Mouse (Mus musculus) G1E (cell line): ENCODE data around the gene Dohh. TPM values are rescaled to one million over a fixed set of nuclear protein-coding genes. Genes with fewer than 3 reads are reported as not detected.

Source experiments
- ATAC-seq: 2 replicates; pipeline ENCODE4 v1.8.0; 2016; ENCODE audit warnings: mild to moderate bottlenecking; ENCODE audit not compliant: insufficient number of reproducible peaks, poor library complexity, low FRiP score, severe bottlenecking; ENCODE audit errors: extremely low read depth
- DNase-seq: peaks from one replicate; pipeline ENCODE4 v3.0.0; 2012; ENCODE audit warnings: low spot score
- H3K27me3 ChIP-seq: 2 replicates; pipeline ENCODE4 v1.6.1; 2012; ENCODE audit warnings: mild to moderate bottlenecking, low read length, inconsistent platforms; ENCODE audit not compliant: insufficient read depth
- H3K36me3 ChIP-seq: replicated peaks from 2 replicates; pipeline ENCODE3; 2012; ENCODE audit warnings: mild to moderate bottlenecking, inconsistent platforms
- H3K4me1 ChIP-seq: 2 replicates; pipeline ENCODE4 v1.6.1; 2012; ENCODE audit warnings: low read depth, low read length, inconsistent platforms, mixed read lengths; ENCODE audit not compliant: insufficient read depth
- H3K4me3 ChIP-seq: 2 replicates; pipeline ENCODE4 v1.5.1; 2012; ENCODE audit warnings: low read depth, mild to moderate bottlenecking, inconsistent platforms, low read length, moderate library complexity, mixed read lengths
- H3K9me3 ChIP-seq: replicated peaks from 2 replicates; pipeline ENCODE4 v1.6.1; 2012; ENCODE audit warnings: inconsistent platforms
- CTCF ChIP-seq: IDR thresholded peaks from 2 replicates; pipeline ENCODE4 v1.5.1; 2012; ENCODE audit warnings: low read depth, low read length, inconsistent platforms, mixed read lengths
- GATA1 ChIP-seq: IDR thresholded peaks from 2 replicates; pipeline ENCODE4 v1.6.1; 2012; ENCODE audit warnings: borderline replicate concordance, low read length, inconsistent platforms, mixed read lengths
- GATA2 ChIP-seq: IDR thresholded peaks from 2 replicates; pipeline ENCODE4 v1.6.1; 2012; ENCODE audit warnings: low read depth, low read length, inconsistent platforms, borderline replicate concordance
- POLR2AphosphoS5 ChIP-seq: IDR thresholded peaks from 2 replicates; pipeline ENCODE4 v1.6.1; 2012; ENCODE audit warnings: low read depth, low read length, inconsistent platforms; ENCODE audit not compliant: insufficient replicate concordance
- TAL1 ChIP-seq: conservative IDR thresholded peaks from 2 replicates; pipeline ENCODE4 v1.6.1; 2012; ENCODE audit warnings: low read depth, low read length, inconsistent platforms, mixed read lengths
- polyA plus RNA-seq: library from polyadenylated mRNA; stranded (reverse); fragments of >175 nt; gene quantifications from 2 replicates; pipeline ENCODE4 v1.2.3, GENCODE M21; 2012
- total RNA-seq, 2 experiments: library from RNA; stranded (forward) in 1 of 2; stranded (reverse) in 1 of 2; fragments of 200-1000 nt in 1 of 2; fragments of >200 nt in 1 of 2; fragmentation: Nextera tagmentation in 1 of 2; gene quantifications; 2 replicates each; pipeline ENCODE4 v1.2.3; 2014 to 2017

Gene Dohh
- total and polyA plus RNA-seq, 3 experiments, result 11.9 to 186 (median 60.4) TPM

- peaks cover 51% of the 10 kb centered on the region for H3K4me1 ChIP-seq
Observed at GRCm38 (mm10) chr10:81401521-81402226, 17.4 kb downstream of the Dohh start.

GRCm38 (mm10) chr10:81402227-81402765 lies 18.1 kb downstream of the Dohh start:
- Histone ChIP-seq H3K27me3 (peaks cover 43% of the 10 kb centered on the region; the same call in 1 of the 2 replicates), H3K4me3 (no peak overlapping the region; the same call in 1 of the 2 replicates), H3K4me1 (peaks cover 56% of the 10 kb centered on the region), H3K36me3 (peaks cover 44% of the 10 kb centered on the region), H3K9me3 (no peaks in the 10 kb centered on the region)
- no peak for TF ChIP-seq POLR2AphosphoS5
- TF ChIP-seq GATA2, result no peak
- no peak for TF ChIP-seq GATA1
- no peak for TF ChIP-seq TAL1
- no peak for TF ChIP-seq CTCF
- no peak for DNase-seq
- no peak for ATAC-seq

More at GRCm38 (mm10) chr10:81401521-81402226, 17.4 kb downstream of the Dohh start:
- DNase-seq (no peak), ATAC-seq (peak; percentile 79)
- peak overlapping the region; percentile 20; the same call in 1 of the 2 replicates for H3K4me3 ChIP-seq
- H3K36me3 ChIP-seq, result peaks cover 44% of the 10 kb centered on the region
- TF ChIP-seq TAL1 (no peak), GATA2 (no peak), CTCF (no peak), POLR2AphosphoS5 (no peak), GATA1 (no peak)
- H3K9me3 ChIP-seq, result no peaks in the 10 kb centered on the region
- peaks cover 40% of the 10 kb centered on the region; the same call in 1 of the 2 replicates for H3K27me3 ChIP-seq

- H3K27me3 ChIP-seq, result peaks cover 45% of the 10 kb centered on the region; the same call in 1 of the 2 replicates
- no peak overlapping the region for H3K4me3 ChIP-seq
- DNase-seq, result no peak
- H3K9me3 ChIP-seq, result no peaks in the 10 kb centered on the region
- H3K36me3 ChIP-seq, result peaks cover 47% of the 10 kb centered on the region
- no peak for ATAC-seq
- H3K4me1 ChIP-seq, result peaks cover 68% of the 10 kb centered on the region
- TF ChIP-seq GATA1 (no peak), TAL1 (no peak), POLR2AphosphoS5 (no peak), CTCF (no peak), GATA2 (no peak)
Observed at GRCm38 (mm10) chr10:81403511-81403910, 19.3 kb downstream of the Dohh start.

DNA sequence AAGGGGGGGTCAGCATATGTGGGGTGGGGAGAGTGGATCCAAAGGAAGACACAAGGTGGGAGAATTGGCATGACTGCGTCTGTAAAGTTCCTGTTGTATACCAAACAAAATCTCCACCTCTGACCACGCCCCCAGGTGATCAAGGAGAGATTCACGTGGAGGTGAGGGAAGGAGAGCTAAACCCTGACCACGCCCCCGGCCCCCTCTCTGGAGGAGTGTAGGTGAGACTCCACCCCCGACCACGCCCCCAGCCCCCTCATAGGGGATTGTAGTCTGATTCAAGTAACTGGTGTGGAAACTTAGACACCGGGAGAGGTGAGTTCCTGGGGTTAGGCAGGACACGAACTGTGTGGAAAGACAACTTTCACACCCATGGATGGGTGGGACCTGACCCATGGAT lies 19.9 kb downstream of the Dohh start:
- no peak overlapping the region for H3K4me3 ChIP-seq
- peaks cover 46% of the 10 kb centered on the region; the same call in 1 of the 2 replicates for H3K27me3 ChIP-seq
- no peak for DNase-seq
- peaks cover 47% of the 10 kb centered on the region for H3K36me3 ChIP-seq
- TF ChIP-seq TAL1 (no peak), GATA1 (no peak), CTCF (no peak), GATA2 (no peak), POLR2AphosphoS5 (no peak)
- H3K4me1 ChIP-seq, result peaks cover 74% of the 10 kb centered on the region
- no peak for ATAC-seq
- no peaks in the 10 kb centered on the region for H3K9me3 ChIP-seq

GRCm38 (mm10) chr10:81404720-81405119 lies 20.5 kb downstream of the Dohh start:
- Histone ChIP-seq H3K9me3 (no peaks in the 10 kb centered on the region), H3K4me1 (peaks cover 81% of the 10 kb centered on the region), H3K36me3 (peaks cover 43% of the 10 kb centered on the region), H3K4me3 (no peak overlapping the region; the same call in 1 of the 2 replicates), H3K27me3 (peaks cover 41% of the 10 kb centered on the region; the same call in 1 of the 2 replicates)
- ATAC-seq (no peak), DNase-seq (no peak)
- TF ChIP-seq CTCF, result no peak
- no peak for TF ChIP-seq GATA2
- TF ChIP-seq TAL1, result no peak
- no peak for TF ChIP-seq POLR2AphosphoS5
- no peak for TF ChIP-seq GATA1

DNA sequence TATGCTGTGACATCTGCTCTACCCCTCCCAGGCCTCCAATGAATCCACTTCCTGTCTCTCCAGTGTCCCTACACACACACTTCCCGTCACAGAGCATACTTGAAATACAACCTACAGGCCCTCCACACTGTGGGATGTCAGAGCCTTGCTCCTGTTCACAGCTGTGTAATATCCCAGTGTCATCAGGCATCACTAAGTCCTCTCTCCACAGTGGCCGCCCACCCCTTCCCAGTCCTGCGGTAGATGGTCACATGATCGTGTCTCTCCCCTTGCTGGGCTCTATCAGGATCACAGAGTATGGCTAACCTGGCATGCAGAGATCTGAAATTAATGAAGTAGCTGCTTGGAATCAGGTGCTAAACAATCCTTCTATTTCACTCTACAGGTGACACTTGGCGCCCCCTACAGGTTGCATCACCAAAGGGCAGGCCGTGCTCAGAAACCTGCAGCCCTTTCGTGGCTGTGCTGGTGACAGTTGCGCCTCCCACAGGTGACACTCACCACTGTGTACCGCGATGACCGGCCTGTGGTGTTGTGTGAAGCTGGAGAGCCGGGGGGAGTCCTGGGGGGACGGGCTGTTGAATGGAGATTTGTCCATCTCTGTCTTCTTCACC lies 21.5 kb downstream of the Dohh start:
- ATAC-seq, result no peak

More for the DNA sequence above, 21.5 kb downstream of the Dohh start:
- Histone ChIP-seq H3K9me3 (no peaks in the 10 kb centered on the region), H3K4me3 (no peak overlapping the region), H3K4me1 (peaks cover 90% of the 10 kb centered on the region), H3K36me3 (peaks cover 33% of the 10 kb centered on the region), H3K27me3 (peaks cover 38% of the 10 kb centered on the region; the same call in 1 of the 2 replicates)
- DNase-seq, result no peak
- TF ChIP-seq CTCF (peak; percentile 73), POLR2AphosphoS5 (no peak), GATA2 (no peak), GATA1 (no peak), TAL1 (no peak)
